Mouse (Mus musculus) forebrain, embryonic 11.5 days (tissue): ENCODE results near the gene Cit. TPM values are rescaled to one million over a fixed set of nuclear protein-coding genes. Genes with fewer than 3 reads are reported as not detected.

Experiments
- ATAC-seq: fragments of 200-750 bp; cut with Nextera tagmentation; replicated peaks from 2 replicates; pipeline ENCODE4 v1.8.0; 2017; ENCODE audit warnings: moderate TSS enrichment; ENCODE audit not compliant: low FRiP score
- DNase-seq: peaks from one replicate; pipeline ENCODE4 v3.0.0-alpha.2; 2017; ENCODE audit warnings: low spot score
- H3K27ac ChIP-seq: fragments of 300-500 bp; sonication (generic); 2 replicates; pipeline ENCODE4 v1.5.1; 2014; ENCODE audit warnings: low read depth, low read length
- H3K27me3 ChIP-seq: fragments of 300-500 bp; sonication (generic); 2 replicates; pipeline ENCODE4 v1.6.1; 2014; ENCODE audit warnings: mild to moderate bottlenecking, low read length, mixed read lengths; ENCODE audit not compliant: control insufficient read depth, insufficient read depth
- H3K36me3 ChIP-seq: fragments of 300-500 bp; sonication (generic); 2 replicates; pipeline ENCODE4 v1.6.1; 2014; ENCODE audit warnings: mild to moderate bottlenecking, low read length, moderate library complexity, mixed read lengths; ENCODE audit not compliant: control insufficient read depth, insufficient read depth
- H3K4me1 ChIP-seq: fragments of 300-500 bp; sonication (generic); replicated peaks from 2 replicates; pipeline ENCODE4 v1.6.1; 2014; ENCODE audit warnings: low read length, mixed read lengths; ENCODE audit not compliant: control insufficient read depth, insufficient read depth
- H3K4me2 ChIP-seq: fragments of 300-500 bp; sonication (generic); 2 replicates; pipeline ENCODE4 v1.6.1; 2014; ENCODE audit warnings: low read depth, mild to moderate bottlenecking, low read length, moderate library complexity, mixed read lengths; ENCODE audit not compliant: severe bottlenecking
- H3K4me3 ChIP-seq: fragments of 300-500 bp; sonication (generic); 2 replicates; pipeline ENCODE4 v1.5.1; 2014; ENCODE audit warnings: low read depth, low read length
- H3K9ac ChIP-seq: fragments of 300-500 bp; sonication (generic); 2 replicates; pipeline ENCODE4 v1.6.1; 2014; ENCODE audit warnings: low read length
- H3K9me3 ChIP-seq: fragments of 300-500 bp; sonication (generic); 2 replicates; pipeline ENCODE4 v1.6.1; 2016; ENCODE audit warnings: low read length, mixed read lengths; ENCODE audit not compliant: control insufficient read depth
- WGBS: fragments of 180-500 bp; shearing (Covaris S2); extraction: QIAGEN DNeasy Blood & Tissue Kit; methylation state at CpG from one replicate; pipeline ENCODE4 v1.1.7; 2014; 5-methylcytosine and 5-hydroxymethylcytosine counted together
- polyA plus RNA-seq: library from polyadenylated mRNA; unstranded; fragments of >200 nt; fragmentation: Nextera tagmentation; extraction: Ambion mirVana; gene quantifications from 2 replicates; pipeline ENCODE4 v1.2.1, GENCODE M21; 2014

Gene Cit
- polyA plus RNA-seq, 1 experiment from 2014 or later: 48.9 TPM

GRCm38 (mm10) chr5:116036465-116036864 lies 191.4 kb downstream of the Cit start:
- Histone ChIP-seq H3K9ac (no peak overlapping the region), H3K4me2 (no peak overlapping the region), H3K27me3 (no peaks in the 10 kb centered on the region), H3K9me3 (no peaks in the 10 kb centered on the region), H3K36me3 (no peaks in the 10 kb centered on the region), H3K4me3 (no peak overlapping the region), H3K4me1 (no peaks in the 10 kb centered on the region), H3K27ac (no peak overlapping the region)
- WGBS: 56% methylated on average over 16 of the region's 16 CpGs
- ATAC-seq (no peak), DNase-seq (no peak)

DNA sequence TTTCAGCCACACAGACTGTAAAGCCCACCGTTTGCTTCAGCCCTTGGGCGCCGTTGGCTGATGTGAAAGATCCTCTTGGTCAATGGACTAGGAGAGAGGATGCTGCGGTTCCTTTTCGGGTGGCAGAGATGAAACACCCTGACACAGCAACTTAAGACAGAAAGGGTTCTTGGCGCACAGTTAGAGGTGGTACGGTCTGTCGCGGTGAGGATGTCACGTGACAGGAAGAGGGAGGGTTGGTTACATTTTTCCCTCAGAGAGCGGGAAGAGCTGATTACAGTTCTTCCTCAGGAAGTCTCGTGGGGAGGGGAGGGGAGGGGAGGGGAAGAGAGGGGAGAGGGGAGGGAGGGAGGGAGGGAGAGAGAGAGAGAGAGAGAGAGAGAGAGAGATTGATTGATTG lies 192.7 kb downstream of the Cit start:
- ATAC-seq (no peak), DNase-seq (no peak)
- H3K4me1 ChIP-seq: no peaks in the 10 kb centered on the region
- H3K27me3 ChIP-seq: no peaks in the 10 kb centered on the region
- H3K9ac ChIP-seq: no peak overlapping the region
- no peak overlapping the region for H3K27ac ChIP-seq
- H3K36me3 ChIP-seq: no peaks in the 10 kb centered on the region
- H3K4me3 ChIP-seq: no peak overlapping the region
- H3K4me2 ChIP-seq: no peak overlapping the region
- no peaks in the 10 kb centered on the region for H3K9me3 ChIP-seq
- 59% methylated on average over 12 of the region's 12 CpGs for WGBS

DNA sequence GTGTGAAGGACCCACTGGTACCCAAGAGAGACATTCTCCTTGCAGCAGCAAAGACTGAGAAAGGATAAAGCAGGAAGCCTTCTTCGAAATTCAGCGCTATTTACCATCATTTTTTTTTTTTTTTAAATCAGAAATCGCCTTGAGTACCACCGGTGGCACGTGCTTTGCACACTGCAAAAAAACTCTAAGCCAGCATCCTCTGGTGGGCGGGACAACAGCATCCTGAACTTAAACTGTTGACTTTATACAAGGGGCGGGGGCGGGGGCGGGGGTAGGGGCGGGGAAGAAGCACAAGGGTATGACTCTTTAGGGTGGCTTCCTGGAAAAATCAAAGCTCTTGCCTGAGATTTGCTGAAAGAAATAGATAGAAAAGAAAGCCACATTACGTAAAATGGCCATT lies 194.6 kb downstream of the Cit start:
- Histone ChIP-seq H3K9ac (no peak overlapping the region), H3K4me3 (no peak overlapping the region), H3K36me3 (no peaks in the 10 kb centered on the region), H3K4me1 (no peaks in the 10 kb centered on the region), H3K4me2 (no peak overlapping the region), H3K9me3 (no peaks in the 10 kb centered on the region), H3K27me3 (no peaks in the 10 kb centered on the region), H3K27ac (no peak overlapping the region)
- 41% methylated on average over 11 of the region's 11 CpGs for WGBS
- DNase-seq (no peak), ATAC-seq (no peak)

DNA sequence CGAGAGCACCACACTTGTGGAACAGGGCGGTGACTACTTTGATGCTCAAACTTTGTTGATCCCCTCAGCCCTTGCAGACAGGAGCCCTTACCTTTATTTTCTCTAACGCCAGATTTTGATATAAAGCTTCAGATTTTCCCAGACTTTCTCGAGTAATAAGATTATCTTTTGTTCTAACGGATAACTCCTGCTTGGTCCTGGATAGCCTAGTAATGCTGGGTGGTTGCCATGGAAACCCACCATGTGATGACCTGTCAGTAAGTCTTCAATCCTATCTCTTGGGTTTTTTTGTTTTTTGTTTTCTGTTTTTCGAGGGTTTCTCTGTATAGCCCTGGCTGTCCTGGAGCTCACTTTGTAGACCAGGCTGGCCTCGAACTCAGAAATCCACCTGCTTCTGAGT lies 197.2 kb downstream of the Cit start:
- DNase-seq: no peak
- 67% methylated on average over 7 of the region's 7 CpGs for WGBS
- Histone ChIP-seq H3K9ac (no peak overlapping the region), H3K4me2 (no peak overlapping the region), H3K27ac (no peak overlapping the region), H3K27me3 (no peaks in the 10 kb centered on the region), H3K4me3 (no peak overlapping the region), H3K9me3 (no peaks in the 10 kb centered on the region), H3K36me3 (no peaks in the 10 kb centered on the region), H3K4me1 (no peaks in the 10 kb centered on the region)
- no peak for ATAC-seq

- 90% methylated on average over 8 of the region's 8 CpGs for WGBS
- Histone ChIP-seq H3K4me1 (no peaks in the 10 kb centered on the region), H3K27me3 (no peaks in the 10 kb centered on the region), H3K9ac (no peak overlapping the region), H3K27ac (no peak overlapping the region), H3K4me3 (no peak overlapping the region), H3K4me2 (no peak overlapping the region), H3K9me3 (no peaks in the 10 kb centered on the region), H3K36me3 (no peaks in the 10 kb centered on the region)
- ATAC-seq (no peak), DNase-seq (no peak)
Measured at GRCm38 (mm10) chr5:116045581-116045980, 200.5 kb downstream of the Cit start.

DNA sequence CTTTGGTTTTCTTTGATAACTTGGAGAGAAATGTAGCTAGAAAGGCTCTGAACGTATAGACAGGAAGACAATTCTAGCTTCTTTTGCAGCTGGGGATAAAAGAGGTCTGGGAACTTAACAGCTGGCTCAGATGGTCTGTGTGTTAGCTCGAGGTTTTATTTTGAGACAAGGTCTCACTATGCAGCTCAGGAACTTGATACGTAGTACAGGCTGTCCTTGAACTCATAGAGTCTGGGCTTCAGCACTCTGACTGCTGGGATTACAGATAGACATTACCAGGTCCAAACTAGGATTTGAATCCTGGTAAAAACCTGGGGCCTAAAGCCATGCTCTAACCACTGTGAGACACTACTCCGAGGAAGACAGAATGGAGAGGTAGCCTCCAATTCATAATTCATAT lies 201.2 kb downstream of the Cit start:
- ATAC-seq: no peak
- 82% methylated on average over 4 of the region's 4 CpGs for WGBS
- no peaks in the 10 kb centered on the region for H3K4me1 ChIP-seq
- H3K36me3 ChIP-seq: no peaks in the 10 kb centered on the region
- DNase-seq: no peak
- H3K9me3 ChIP-seq: no peaks in the 10 kb centered on the region
- H3K9ac ChIP-seq: no peak overlapping the region
- no peaks in the 10 kb centered on the region for H3K27me3 ChIP-seq
- H3K4me3 ChIP-seq: no peak overlapping the region
- no peak overlapping the region for H3K27ac ChIP-seq
- no peak overlapping the region for H3K4me2 ChIP-seq

GRCm38 (mm10) chr5:116048321-116048720 lies 203.2 kb downstream of the Cit start:
- Histone ChIP-seq H3K9ac (no peak overlapping the region), H3K4me3 (no peak overlapping the region), H3K36me3 (no peaks in the 10 kb centered on the region), H3K27me3 (no peaks in the 10 kb centered on the region), H3K4me1 (no peaks in the 10 kb centered on the region), H3K9me3 (no peaks in the 10 kb centered on the region), H3K27ac (no peak overlapping the region), H3K4me2 (no peak overlapping the region)
- DNase-seq: no peak
- no peak for ATAC-seq
- 94% methylated on average over 3 of the region's 3 CpGs for WGBS

- ATAC-seq (no peak), DNase-seq (no peak)
- Histone ChIP-seq H3K4me1 (no peaks in the 10 kb centered on the region), H3K4me3 (no peak overlapping the region), H3K4me2 (no peak overlapping the region), H3K9me3 (no peaks in the 10 kb centered on the region), H3K9ac (no peak overlapping the region), H3K27me3 (no peaks in the 10 kb centered on the region), H3K36me3 (no peaks in the 10 kb centered on the region), H3K27ac (no peak overlapping the region)
- 76% methylated on average over 4 of the region's 4 CpGs for WGBS
Measured at GRCm38 (mm10) chr5:116049821-116050220, 204.7 kb downstream of the Cit start.

DNA sequence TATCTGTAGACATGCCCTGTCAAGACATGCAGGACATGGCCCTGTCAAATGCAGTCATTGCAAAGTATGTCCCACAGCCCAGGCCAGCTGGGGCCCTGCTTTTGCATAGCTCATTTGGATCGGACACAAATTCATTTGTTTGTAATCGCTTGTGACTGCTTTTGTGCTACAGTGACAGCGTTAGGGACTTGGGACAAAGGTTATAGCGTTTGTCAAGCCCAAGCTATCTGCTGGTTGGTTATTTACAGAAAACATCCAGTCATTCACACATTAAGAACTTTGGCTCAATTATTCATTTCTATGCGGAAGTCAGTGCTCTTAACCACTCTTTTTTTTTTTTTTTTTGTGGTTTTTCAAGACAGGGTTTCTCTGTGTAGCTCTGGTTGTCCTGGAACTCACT lies 207.1 kb downstream of the Cit start:
- DNase-seq (no peak), ATAC-seq (no peak)
- WGBS: 84% methylated on average over 5 of the region's 5 CpGs
- no peaks in the 10 kb centered on the region for H3K36me3 ChIP-seq
- H3K9me3 ChIP-seq: no peaks in the 10 kb centered on the region
- H3K9ac ChIP-seq: no peak overlapping the region
- H3K27ac ChIP-seq: no peak overlapping the region
- H3K4me1 ChIP-seq: no peaks in the 10 kb centered on the region
- H3K4me2 ChIP-seq: no peak overlapping the region
- no peaks in the 10 kb centered on the region for H3K27me3 ChIP-seq
- no peak overlapping the region for H3K4me3 ChIP-seq
